In the genomic region with DNA sequence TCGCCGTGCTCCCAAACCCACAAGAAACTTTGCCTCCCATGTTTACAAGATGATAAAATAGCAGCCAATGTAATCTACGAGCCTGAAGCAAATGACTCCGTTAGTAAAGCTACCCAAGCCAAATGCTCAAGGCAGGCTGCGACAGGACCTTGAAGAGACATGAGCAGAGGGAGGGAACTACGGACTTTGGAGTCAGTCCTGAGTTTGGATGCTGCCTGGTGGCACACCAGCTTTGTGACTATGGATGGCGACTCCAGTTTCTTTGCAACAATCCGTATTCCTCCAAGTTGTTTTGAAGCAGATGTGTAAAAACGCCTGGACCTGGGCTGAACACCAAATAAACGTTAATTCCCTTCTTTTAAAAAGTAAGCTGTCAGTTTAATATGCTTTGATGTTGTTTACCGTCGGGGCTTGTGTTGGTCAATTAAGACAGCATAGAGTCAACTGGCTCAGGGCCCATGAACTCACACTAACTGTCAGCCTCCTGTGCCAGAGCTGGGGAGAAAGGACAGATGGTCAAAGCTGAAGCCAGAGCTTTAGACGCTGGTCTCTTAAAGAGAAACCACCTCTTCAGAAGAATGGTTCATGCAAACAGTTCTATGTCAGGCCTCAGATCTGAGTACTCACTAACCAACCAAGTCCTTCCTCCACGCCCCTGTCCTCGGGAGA, we compare ENCODE assay signal across 14 mouse cellular contexts.
DNase-seq lines count a peak whose midpoint lies in the region; ATAC-seq and TF ChIP-seq lines count a peak whose summit lies in the region.
"Had no signal": no experiment of that assay in that cellular context is flagged by ENCODE, and none has a peak within 500 bp of the region (broad histone marks: within the 10 kb centered on the region; RNA-seq: fewer than 3 reads in every experiment).

No protein-coding gene starts in this region.

- no peaks in the 10 kb centered on the region for H3K36me3 ChIP-seq in megakaryocyte, embryonic 14.5 days (replicated peaks; ENCODE audit: low read length)
- H3K36me3 ChIP-seq: heart, embryonic 15.5 days; midbrain, embryonic 10.5 days; neural tube, embryonic 13.5 days had no signal

- H3K9me3 ChIP-seq in megakaryocyte, embryonic 14.5 days: peaks cover 85% of the 10 kb centered on the region
- H3K9me3 ChIP-seq: heart, embryonic 15.5 days; midbrain, embryonic 10.5 days; neural tube, embryonic 13.5 days had no signal

- H3K4me1 ChIP-seq in megakaryocyte, embryonic 14.5 days: no peaks in the 10 kb centered on the region
- H3K4me1 ChIP-seq: heart, embryonic 15.5 days; midbrain, embryonic 10.5 days had no signal

- peak; percentile 36 for DNase-seq in gastrocnemius, adult 2 months
- no peak for DNase-seq in gastrocnemius, adult 8-10 months (ENCODE audit: low spot score in 2 of 2)
- peak; percentile 76 for DNase-seq in cerebellum, adult 8-10 months
- DNase-seq in lung, postnatal 14 days: peak; percentile 46
- DNase-seq in yolk sac, embryonic 10.5 days (ENCODE audit: low spot score): no peak
- DNase-seq in left cerebral cortex, adult 9 months (ENCODE audit: low spot score in 2 of 2): no peak
- DNase-seq: adrenal gland, postnatal 10 days; kidney, adult 18-20 months; liver had no signal

- intact Hi-C loops in gastrocnemius, adult 2 months (cut with DNase I): no loop called here

- ATAC-seq in megakaryocyte, adult 5-6 weeks (ENCODE audit: poor library complexity, severe bottlenecking): no peak

- no peak for TF ChIP-seq CTCF in gastrocnemius, adult 2 months (IDR thresholded peaks at IDR 0.05)

- no peaks in the 10 kb centered on the region for H3K27me3 ChIP-seq in megakaryocyte, embryonic 14.5 days (replicated peaks)
- H3K27me3 ChIP-seq: heart, embryonic 15.5 days; neural tube, embryonic 13.5 days had no signal

- H3K4me3 ChIP-seq in gastrocnemius, adult 2 months: no peak overlapping the region
- peak overlapping the region; percentile 54 for H3K4me3 ChIP-seq in megakaryocyte, embryonic 14.5 days (replicated peaks)
- H3K4me3 ChIP-seq: heart, embryonic 15.5 days; midbrain, embryonic 10.5 days; neural tube, embryonic 13.5 days had no signal

- H3K27ac ChIP-seq in gastrocnemius, adult 2 months: no peak overlapping the region
- H3K27ac ChIP-seq: heart, embryonic 15.5 days; midbrain, embryonic 10.5 days; neural tube, embryonic 13.5 days had no signal

Comparison
In these comparisons a context has a peak if more than half of its experiments do, and no peak if none do; other contexts are left out.
1. DNase-seq: peak in gastrocnemius, adult 2 months (single experiment), cerebellum, adult 8-10 months (single experiment) and lung, postnatal 14 days (single experiment); none in gastrocnemius, adult 8-10 months (0 of 2), yolk sac, embryonic 10.5 days (single experiment) and left cerebral cortex, adult 9 months (0 of 2).